Comparison of ENCODE assay signal across 9 mouse cellular contexts in genomic region chr6:125480396-125481361, GRCm38 (mm10). TPM values are rescaled to one million over a fixed set of nuclear protein-coding genes. Genes with fewer than 3 reads are reported as not detected.
DNase-seq lines count a peak whose midpoint lies in the region; ATAC-seq and TF ChIP-seq lines count a peak whose summit lies in the region.
"Had no signal": no experiment of that assay in that cellular context is flagged by ENCODE, and none has a peak within 500 bp of the region (broad histone marks: within the 10 kb centered on the region; RNA-seq: fewer than 3 reads in every experiment).

No protein-coding gene starts in this region.

- H3K4me2 ChIP-seq in hindbrain, embryonic 13.5 days: 0 out of 2 replicates have a peak overlapping the region, but pooled peaks have one; percentile 6
- peak overlapping the region; percentile 27 for H3K4me2 ChIP-seq in lung, embryonic 14.5 days

- peak; percentile 76; the same call in 1 of the 2 replicates for ATAC-seq in hindbrain, embryonic 13.5 days (ENCODE audit: low FRiP score)
- ATAC-seq in lung, embryonic 14.5 days (ENCODE audit: insufficient read depth): peak; percentile 32; the same call in 1 of the 2 replicates

- no peak for TF ChIP-seq CTCF in lung, embryonic 14.5 days (IDR thresholded peaks at IDR 0.05; ENCODE audit: low read depth)

- H3K27me3 ChIP-seq in hindbrain, embryonic 13.5 days: no peaks in the 10 kb centered on the region
- H3K27me3 ChIP-seq in lung, embryonic 14.5 days (ENCODE audit: insufficient read depth, low read length): no peaks in the 10 kb centered on the region
- H3K27me3 ChIP-seq in splenic B cell, adult 2 months (ENCODE audit: control insufficient read depth, insufficient read depth, low read length, poor library complexity, severe bottlenecking): no peaks in the 10 kb centered on the region

- H3K9ac ChIP-seq in hindbrain, embryonic 13.5 days: peak overlapping the region; percentile 4; the same call in 1 of the 2 replicates
- 0 out of 2 replicates have a peak overlapping the region, but pooled peaks have one; percentile 28 for H3K9ac ChIP-seq in lung, embryonic 14.5 days

- no peak overlapping the region for H3K4me3 ChIP-seq in hindbrain, embryonic 13.5 days
- no peak overlapping the region for H3K4me3 ChIP-seq in lung, embryonic 14.5 days (ENCODE audit: low read depth, low read length)

- peaks cover 42% of the 10 kb centered on the region for H3K4me1 ChIP-seq in hindbrain, embryonic 13.5 days (replicated peaks)
- peaks cover 31% of the 10 kb centered on the region for H3K4me1 ChIP-seq in lung, embryonic 14.5 days (ENCODE audit: insufficient read depth)

- no peaks in the 10 kb centered on the region for H3K9me3 ChIP-seq in hindbrain, embryonic 13.5 days
- H3K9me3 ChIP-seq in lung, embryonic 14.5 days (ENCODE audit: low read depth, low read length): no peaks in the 10 kb centered on the region

- peak; percentile 93 to 94 for DNase-seq in cerebellum, postnatal 10 days
- DNase-seq in cerebellum, adult 9-10 months: no peak
- DNase-seq in right cerebral cortex, postnatal 4 days: peak; percentile 52
- no peak for DNase-seq in right cerebral cortex, adult 18-20 months
- DNase-seq in lung, embryonic 14.5 days: peak; percentile 39
- DNase-seq in splenic B cell, adult 2 months (ENCODE audit: low read depth, low spot score): peak; percentile 40
- DNase-seq in adrenal gland, postnatal 4 days (ENCODE audit: low spot score in 2 of 2): no peak

- H3K36me3 ChIP-seq in hindbrain, embryonic 13.5 days: no peaks in the 10 kb centered on the region
- H3K36me3 ChIP-seq in lung, embryonic 14.5 days (ENCODE audit: insufficient read depth): 0 out of 2 replicates have a peak, but pooled peaks cover 3% of the 10 kb centered on the region
- H3K36me3 ChIP-seq in splenic B cell, adult 2 months (ENCODE audit: control insufficient read depth, insufficient read depth, low read length, poor library complexity, severe bottlenecking): no peaks in the 10 kb centered on the region
- H3K36me3 ChIP-seq: G1E had no signal

- H3K27ac ChIP-seq in hindbrain, embryonic 13.5 days: peak overlapping the region; percentile 79
- H3K27ac ChIP-seq in lung, embryonic 14.5 days (ENCODE audit: low read depth): peak overlapping the region; percentile 75

- WGBS in hindbrain, embryonic 13.5 days: 31% methylated on average over 12 of the region's 12 CpGs
- 23% methylated on average over 12 of the region's 12 CpGs for WGBS in lung, embryonic 14.5 days

RNA-seq across cellular contexts. Expression of gene Cd9, which starts 13.9 kb away (rescaled TPM):
- 57.8 and 63.4 TPM in 2 replicates for polyA plus RNA-seq in hindbrain, embryonic 13.5 days (2015; fragmentation: Nextera tagmentation; extraction: Ambion mirVana)
- 128 TPM in 2 replicates for polyA plus RNA-seq in lung, embryonic 14.5 days (2014; fragmentation: Nextera tagmentation; extraction: Ambion mirVana)
- 100 to 1,000 TPM; 141 to 154 TPM for total RNA-seq in adrenal gland, postnatal 4 days (2021)
- total RNA-seq: G1E had no signal
- polyA plus RNA-seq: G1E had no signal

Comparison
In these comparisons a context has a peak if more than half of its experiments do, and no peak if none do; other contexts are left out.
1. DNase-seq: peak in cerebellum, postnatal 10 days (2 of 2), right cerebral cortex, postnatal 4 days (single experiment), lung, embryonic 14.5 days (single experiment) and splenic B cell, adult 2 months (single experiment); none in cerebellum, adult 9-10 months (single experiment), right cerebral cortex, adult 18-20 months (single experiment) and adrenal gland, postnatal 4 days (0 of 2).